Mouse (Mus musculus): ENCODE measurements around the gene Slc26a3. TPM values are rescaled to one million over a fixed set of nuclear protein-coding genes. Genes with fewer than 3 reads are reported as not detected.

Gene Slc26a3
- polyA plus RNA-seq (2012; fragmentation: generic; extraction: Trizol): not detected

GRCm38 (mm10) chr12:31390571-31390970 lies at the start of gene Slc26a3:
Slc26a3 (plus strand) TSS chr12:31390871.
- Histone ChIP-seq H3K27me3 (ENCODE audit: control insufficient read depth, insufficient read depth, insufficient read length) (peaks cover under 1% of the 10 kb centered on the region), H3K79me2 (ENCODE audit: control insufficient read depth, insufficient read depth) (no peaks in the 10 kb centered on the region), H3K4me3 (no peak within 1 kb of the TSS), H3K4me2 (ENCODE audit: low read depth) (no peak within 1 kb of the TSS), H3K36me3 (ENCODE audit: control insufficient read depth, insufficient read depth) (no peaks in the 10 kb centered on the region), H3ac (ENCODE audit: control insufficient read depth, insufficient read length) (no peak within 1 kb of the TSS)
- TF ChIP-seq MYOD1 (IDR thresholded peaks at IDR 0.05; ENCODE audit: control insufficient read depth in 1 of 3, insufficient read length in 2 of 3, low read depth in 2 of 3) (no peak), POLR2A (IDR thresholded peaks at IDR 0.05; ENCODE audit: insufficient read length, low read depth) (no peak), MYOG (IDR thresholded peaks at IDR 0.05; ENCODE audit: control insufficient read depth in 1 of 3, insufficient read depth in 1 of 3, insufficient read length in 2 of 3, low read depth in 2 of 3) (no peak), REST (IDR thresholded peaks at IDR 0.05; ENCODE audit: insufficient read depth, insufficient read length) (no peak), TCF3 (IDR thresholded peaks at IDR 0.05; ENCODE audit: insufficient read length, low read depth) (no peak), CEBPB (IDR thresholded peaks at IDR 0.05; ENCODE audit: insufficient read depth, poor library complexity, severe bottlenecking) (no peak), USF1 (IDR thresholded peaks at IDR 0.05; ENCODE audit: low read depth) (no peak), SRF (IDR thresholded peaks at IDR 0.05; ENCODE audit: control insufficient read depth, insufficient read length, low read depth) (no peak), E2F4 (IDR thresholded peaks at IDR 0.05; ENCODE audit: insufficient read depth) (no peak), MAX (IDR thresholded peaks at IDR 0.05; ENCODE audit: low read depth) (no peak)

- Histone ChIP-seq H3K4me2 (ENCODE audit: low read depth) (peak overlapping the region; percentile 73), H3K27me3 (ENCODE audit: control insufficient read depth, insufficient read depth, insufficient read length) (no peaks in the 10 kb centered on the region), H3K36me3 (ENCODE audit: control insufficient read depth, insufficient read depth) (peaks cover 32% of the 10 kb centered on the region), H3K79me2 (ENCODE audit: control insufficient read depth, insufficient read depth) (peaks cover 55% of the 10 kb centered on the region), H3K4me3 (peak overlapping the region; percentile 87), H3ac (ENCODE audit: control insufficient read depth, insufficient read length) (peak overlapping the region; percentile 55)
- TF ChIP-seq CEBPB (IDR thresholded peaks at IDR 0.05; ENCODE audit: insufficient read depth, poor library complexity, severe bottlenecking) (peak; percentile 71; the same call in 1 of the 2 replicates), POLR2AphosphoS2 (IDR thresholded peaks at IDR 0.05; ENCODE audit: insufficient read length, low read depth) (no peak)
Observed at GRCm38 (mm10) chr12:31350191-31350943, 40.3 kb upstream of the Slc26a3 start.

GRCm38 (mm10) chr12:31350944-31351928 lies 39.4 kb upstream of the Slc26a3 start, which contains the start of gene Dld:
Dld (minus strand) TSS chr12:31351453.
- no peak for TF ChIP-seq USF1 (IDR thresholded peaks at IDR 0.05; ENCODE audit: low read depth)
- no peak for TF ChIP-seq TCF3 (IDR thresholded peaks at IDR 0.05; ENCODE audit: insufficient read length, low read depth)
- TF ChIP-seq MYOD1 (IDR thresholded peaks at IDR 0.05; ENCODE audit: control insufficient read depth in 1 of 3, insufficient read length in 2 of 3, low read depth in 2 of 3): peak in 1 of 3 experiments; percentile 3
- no peak for TF ChIP-seq CEBPB (IDR thresholded peaks at IDR 0.05; ENCODE audit: insufficient read depth, poor library complexity, severe bottlenecking)
- TF ChIP-seq TCF12 (IDR thresholded peaks at IDR 0.05; ENCODE audit: insufficient read depth, poor library complexity, severe bottlenecking): no peak
- no peak for TF ChIP-seq REST (IDR thresholded peaks at IDR 0.05; ENCODE audit: insufficient read depth, insufficient read length)
- TF ChIP-seq SRF (IDR thresholded peaks at IDR 0.05; ENCODE audit: control insufficient read depth, insufficient read length, low read depth): no peak
- TF ChIP-seq POLR2A (IDR thresholded peaks at IDR 0.05; ENCODE audit: insufficient read length, low read depth): peak; percentile 96
- no peak for TF ChIP-seq MAX (IDR thresholded peaks at IDR 0.05; ENCODE audit: low read depth)
- TF ChIP-seq POLR2AphosphoS2 (IDR thresholded peaks at IDR 0.05; ENCODE audit: insufficient read length, low read depth): peak; percentile 93
- TF ChIP-seq E2F4 (IDR thresholded peaks at IDR 0.05; ENCODE audit: insufficient read depth): no peak
- Histone ChIP-seq H3K27me3 (ENCODE audit: control insufficient read depth, insufficient read depth, insufficient read length) (no peaks in the 10 kb centered on the region), H3K36me3 (ENCODE audit: control insufficient read depth, insufficient read depth) (peaks cover 29% of the 10 kb centered on the region), H3ac (ENCODE audit: control insufficient read depth, insufficient read length) (peak within 1 kb of the TSS; percentile 55), H3K79me2 (ENCODE audit: control insufficient read depth, insufficient read depth) (peaks cover 48% of the 10 kb centered on the region), H3K4me3 (peak within 1 kb of the TSS; percentile 87), H3K4me2 (ENCODE audit: low read depth) (peak within 1 kb of the TSS; percentile 97)

- no peak overlapping the region for H3K4me3 ChIP-seq
Observed at GRCm38 (mm10) chr12:31366428-31366827, 24.2 kb upstream of the Slc26a3 start.

GRCm38 (mm10) chr12:31367721-31368120 lies 22.9 kb upstream of the Slc26a3 start:
- H3K4me2 ChIP-seq (ENCODE audit: low read depth): no peak overlapping the region
- no peaks in the 10 kb centered on the region for H3K27me3 ChIP-seq (ENCODE audit: control insufficient read depth, insufficient read depth, insufficient read length)
- H3K36me3 ChIP-seq (ENCODE audit: control insufficient read depth, insufficient read depth): no peaks in the 10 kb centered on the region
- no peak overlapping the region for H3ac ChIP-seq (ENCODE audit: control insufficient read depth, insufficient read length)
- no peaks in the 10 kb centered on the region for H3K79me2 ChIP-seq (ENCODE audit: control insufficient read depth, insufficient read depth)
- TF ChIP-seq SRF (IDR thresholded peaks at IDR 0.05; ENCODE audit: control insufficient read depth, insufficient read length, low read depth) (no peak), MAX (IDR thresholded peaks at IDR 0.05; ENCODE audit: low read depth) (no peak), POLR2AphosphoS2 (IDR thresholded peaks at IDR 0.05; ENCODE audit: insufficient read length, low read depth) (no peak), MYOD1 (IDR thresholded peaks at IDR 0.05; ENCODE audit: control insufficient read depth in 1 of 3, insufficient read length in 2 of 3, low read depth in 2 of 3) (no peak), REST (IDR thresholded peaks at IDR 0.05; ENCODE audit: insufficient read depth, insufficient read length) (no peak), E2F4 (IDR thresholded peaks at IDR 0.05; ENCODE audit: insufficient read depth) (no peak), TCF12 (IDR thresholded peaks at IDR 0.05; ENCODE audit: insufficient read depth, poor library complexity, severe bottlenecking) (no peak), CEBPB (IDR thresholded peaks at IDR 0.05; ENCODE audit: insufficient read depth, poor library complexity, severe bottlenecking) (no peak), TCF3 (IDR thresholded peaks at IDR 0.05; ENCODE audit: insufficient read length, low read depth) (no peak), USF1 (IDR thresholded peaks at IDR 0.05; ENCODE audit: low read depth) (no peak), POLR2A (IDR thresholded peaks at IDR 0.05; ENCODE audit: insufficient read length, low read depth) (no peak), MYOG (IDR thresholded peaks at IDR 0.05; ENCODE audit: control insufficient read depth in 1 of 3, insufficient read depth in 1 of 3, insufficient read length in 2 of 3, low read depth in 2 of 3) (no peak)
- no peak overlapping the region for H3K4me3 ChIP-seq

More at GRCm38 (mm10) chr12:31366428-31366827, 24.2 kb upstream of the Slc26a3 start:
- H3K79me2 ChIP-seq (ENCODE audit: control insufficient read depth, insufficient read depth): no peaks in the 10 kb centered on the region
- H3ac ChIP-seq (ENCODE audit: control insufficient read depth, insufficient read length): no peak overlapping the region
- no peak for TF ChIP-seq REST (IDR thresholded peaks at IDR 0.05; ENCODE audit: insufficient read depth, insufficient read length)
- H3K4me2 ChIP-seq (ENCODE audit: low read depth): no peak overlapping the region
- H3K36me3 ChIP-seq (ENCODE audit: control insufficient read depth, insufficient read depth): no peaks in the 10 kb centered on the region
- H3K27me3 ChIP-seq (ENCODE audit: control insufficient read depth, insufficient read depth, insufficient read length): no peaks in the 10 kb centered on the region

Measured in myocyte (in vitro differentiated cells).